Mouse (Mus musculus) erythroblast, embryonic 14.5 days (primary cell): ENCODE results near the gene Espl1.

Experiments
- GATA1 ChIP-seq: IDR thresholded peaks from 2 replicates; pipeline ENCODE4 v1.6.1; 2012; ENCODE audit warnings: low read length, inconsistent platforms, mixed read lengths
- TAL1 ChIP-seq: IDR thresholded peaks from 3 replicates; pipeline ENCODE4 v1.6.1; 2012; ENCODE audit warnings: low read length, inconsistent platforms, mixed read lengths

- no peak for TF ChIP-seq TAL1
- no peak for TF ChIP-seq GATA1
These were observed 39.5 kb upstream of the Espl1 start for GRCm38 (mm10) chr15:102256431-102257201.
